Mouse (Mus musculus) limb, embryonic 14.5 days (tissue): ENCODE results near the gene Pcbp2. TPM values are rescaled to one million over a fixed set of nuclear protein-coding genes. Genes with fewer than 3 reads are reported as not detected.

ENCODE experiments used
- ATAC-seq: fragments of 200-750 bp; cut with Nextera tagmentation; 2 replicates; pipeline ENCODE4 v1.8.0; 2017; ENCODE audit warnings: low read depth, moderate number of reproducible peaks, moderate TSS enrichment; ENCODE audit not compliant: low FRiP score
- DNase-seq: peaks from one replicate; pipeline ENCODE4 v3.0.0-alpha.2; 2015; ENCODE audit warnings: low spot score
- H3K27ac ChIP-seq: fragments of 300-500 bp; sonication (generic); replicated peaks from 2 replicates; pipeline ENCODE4 v1.5.1; 2014; ENCODE audit warnings: low read depth, mild to moderate bottlenecking, low read length, moderate library complexity, mixed read lengths
- H3K27me3 ChIP-seq: fragments of 300-500 bp; sonication (generic); 2 replicates; pipeline ENCODE4 v1.6.1; 2014; ENCODE audit warnings: low read length, mixed read lengths; ENCODE audit not compliant: control insufficient read depth, insufficient read depth
- H3K36me3 ChIP-seq: fragments of 300-500 bp; sonication (generic); 2 replicates; pipeline ENCODE4 v1.6.1; 2014; ENCODE audit warnings: mild to moderate bottlenecking, low read length, moderate library complexity, mixed read lengths; ENCODE audit not compliant: control insufficient read depth, insufficient read depth
- H3K4me1 ChIP-seq: fragments of 300-500 bp; sonication (generic); 2 replicates; pipeline ENCODE4 v1.6.1; 2014; ENCODE audit warnings: antibody characterized with exemption, low read length, mixed read lengths; ENCODE audit not compliant: control insufficient read depth, insufficient read depth
- H3K4me2 ChIP-seq: fragments of 300-500 bp; sonication (generic); replicated peaks from 2 replicates; pipeline ENCODE4 v1.6.1; 2014; ENCODE audit warnings: low read depth, mild to moderate bottlenecking, low read length, moderate library complexity; ENCODE audit not compliant: severe bottlenecking
- H3K4me3 ChIP-seq: fragments of 300-500 bp; sonication (generic); replicated peaks from 2 replicates; pipeline ENCODE4 v1.5.1; 2014; ENCODE audit warnings: low read length
- H3K9ac ChIP-seq: fragments of 300-500 bp; sonication (generic); 2 replicates; pipeline ENCODE4 v1.6.1; 2014; ENCODE audit warnings: mild to moderate bottlenecking, low read depth, low read length, moderate library complexity; ENCODE audit not compliant: severe bottlenecking
- H3K9me3 ChIP-seq: fragments of 300-500 bp; sonication (generic); 2 replicates; pipeline ENCODE4 v1.6.1; 2016; ENCODE audit warnings: low read length; ENCODE audit not compliant: control insufficient read depth
- POLR2A ChIP-seq: fragments of 200-500 bp; IDR thresholded peaks from 2 replicates; pipeline ENCODE4 v1.8.0; 2012; ENCODE audit warnings: inconsistent platforms, mild to moderate bottlenecking, moderate library complexity, borderline replicate concordance; ENCODE audit not compliant: insufficient read depth, insufficient read length; ENCODE audit errors: extremely low read depth
- WGBS: fragments of 180-500 bp; shearing (Covaris S2); extraction: QIAGEN DNeasy Blood & Tissue Kit; methylation state at CpG from one replicate; pipeline ENCODE4 v1.1.7; 2014; 5-methylcytosine and 5-hydroxymethylcytosine counted together
- polyA plus RNA-seq, 2 experiments: library from polyadenylated mRNA; depleted of rRNA in 1 of 2; stranded (reverse) in 1 of 2; unstranded in 1 of 2; fragments of >200 nt; fragmentation: Nextera tagmentation in 1 of 2; extraction: Ambion mirVana in 1 of 2; gene quantifications; 2 replicates each; pipeline versions ENCODE4 v1.2.1 to v1.2.3; 2012 to 2014

Gene Pcbp2
- polyA plus RNA-seq, 2 experiments: 324 to 814 TPM

GRCm38 (mm10) chr15:102524892-102525485 is 54.6 kb downstream of the Pcbp2 start, which contains the start of gene Npff:
Npff (minus strand) TSS chr15:102524942.
- Histone ChIP-seq H3K27ac (no peak within 1 kb of the TSS), H3K36me3 (peaks cover 71% of the 10 kb centered on the region), H3K9ac (no peak within 1 kb of the TSS; the same call in 1 of the 2 replicates)

DNA sequence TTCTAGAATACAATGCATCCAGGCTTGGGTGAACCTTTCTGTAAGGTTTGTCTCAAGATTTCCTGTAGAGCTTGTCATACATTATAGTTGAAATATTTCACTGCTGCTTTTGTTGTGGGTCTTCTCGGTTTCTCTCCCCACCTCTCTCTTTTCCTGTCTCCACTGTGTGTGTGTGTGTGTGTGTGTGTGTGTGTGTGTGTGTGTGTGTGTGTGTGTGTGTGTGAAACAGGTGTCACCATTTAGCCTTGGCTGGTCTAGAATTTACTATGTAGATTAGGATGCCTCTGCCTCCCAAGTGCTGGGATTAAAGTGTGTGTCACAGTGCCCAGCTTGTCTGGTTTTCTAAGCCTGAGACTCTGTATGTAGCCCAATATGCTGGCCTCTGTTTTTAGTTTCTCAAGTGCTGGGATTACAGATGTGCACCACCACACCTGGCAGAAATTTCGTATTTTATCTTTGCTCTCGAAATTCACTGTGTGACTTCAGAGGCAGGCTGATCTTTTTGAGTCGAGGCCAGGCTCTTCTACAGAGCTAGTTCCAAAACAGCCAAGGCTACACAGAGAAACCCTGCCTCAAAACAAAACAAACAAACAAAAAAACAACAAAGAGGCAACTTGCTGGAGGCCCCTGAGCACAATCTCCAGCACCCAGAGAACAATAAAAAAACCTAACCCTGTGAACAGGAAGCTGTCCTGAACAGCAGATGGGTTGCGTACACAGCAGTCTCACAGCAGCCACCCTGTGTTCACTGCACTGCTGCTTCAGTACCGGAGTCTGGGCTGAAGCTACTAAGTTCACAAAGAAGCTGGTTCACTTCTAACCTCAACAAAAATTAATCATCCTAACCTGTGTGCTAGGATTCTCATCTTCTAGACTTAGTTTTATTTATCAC is 56.0 kb downstream of the Pcbp2 start:
- Histone ChIP-seq H3K4me3 (no peak overlapping the region), H3K4me1 (no peaks in the 10 kb centered on the region), H3K4me2 (no peak overlapping the region), H3K27me3 (no peaks in the 10 kb centered on the region), H3K27ac (no peak overlapping the region), H3K9me3 (no peaks in the 10 kb centered on the region), H3K36me3 (peaks cover 75% of the 10 kb centered on the region), H3K9ac (no peak overlapping the region)
- DNase-seq: no peak
- WGBS: 78% methylated on average over 6 of the region's 6 CpGs
- no peak for ATAC-seq
- TF ChIP-seq POLR2A: no peak

More at GRCm38 (mm10) chr15:102524892-102525485, 54.6 kb downstream of the Pcbp2 start, which contains the start of gene Npff:
- no peak for TF ChIP-seq POLR2A
- no peaks in the 10 kb centered on the region for H3K9me3 ChIP-seq
- no peak within 1 kb of the TSS for H3K4me3 ChIP-seq
- WGBS: 6% methylated on average over 3 of the region's 3 CpGs
- peak; percentile 53; the same call in 1 of the 2 replicates for ATAC-seq
- H3K4me2 ChIP-seq: no peak within 1 kb of the TSS
- H3K27me3 ChIP-seq: no peaks in the 10 kb centered on the region
- peak; percentile 85 for DNase-seq
- H3K4me1 ChIP-seq: no peaks in the 10 kb centered on the region

DNA sequence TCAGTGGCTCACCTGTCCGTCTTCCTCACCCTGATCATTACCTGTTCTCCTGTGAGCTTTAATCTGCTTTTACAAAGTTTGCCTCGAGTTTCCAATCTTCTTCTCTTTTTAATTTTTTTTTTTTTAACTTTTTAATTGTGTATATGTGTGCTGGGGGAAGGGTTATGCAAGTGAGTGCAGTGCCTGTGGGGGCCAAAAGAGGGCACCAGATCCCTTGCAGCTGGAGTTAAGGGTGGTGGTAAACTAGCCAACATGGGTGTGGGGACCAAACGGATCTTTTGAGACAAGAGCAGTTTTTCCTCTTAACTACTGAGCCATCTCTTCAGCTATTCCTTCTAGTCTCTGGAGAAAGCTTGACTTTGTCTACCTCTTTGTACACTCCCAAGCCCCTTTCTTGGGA is 57.6 kb downstream of the Pcbp2 start:
- DNase-seq (no peak), ATAC-seq (no peak)
- H3K27ac ChIP-seq: no peak overlapping the region
- H3K9ac ChIP-seq: no peak overlapping the region
- peaks cover 77% of the 10 kb centered on the region for H3K36me3 ChIP-seq
- no peaks in the 10 kb centered on the region for H3K4me1 ChIP-seq
- 75% methylated on average over 3 of the region's 3 CpGs for WGBS
- no peak overlapping the region for H3K4me3 ChIP-seq
- no peak overlapping the region for H3K4me2 ChIP-seq
- TF ChIP-seq POLR2A: no peak
- no peaks in the 10 kb centered on the region for H3K27me3 ChIP-seq
- no peaks in the 10 kb centered on the region for H3K9me3 ChIP-seq

DNA sequence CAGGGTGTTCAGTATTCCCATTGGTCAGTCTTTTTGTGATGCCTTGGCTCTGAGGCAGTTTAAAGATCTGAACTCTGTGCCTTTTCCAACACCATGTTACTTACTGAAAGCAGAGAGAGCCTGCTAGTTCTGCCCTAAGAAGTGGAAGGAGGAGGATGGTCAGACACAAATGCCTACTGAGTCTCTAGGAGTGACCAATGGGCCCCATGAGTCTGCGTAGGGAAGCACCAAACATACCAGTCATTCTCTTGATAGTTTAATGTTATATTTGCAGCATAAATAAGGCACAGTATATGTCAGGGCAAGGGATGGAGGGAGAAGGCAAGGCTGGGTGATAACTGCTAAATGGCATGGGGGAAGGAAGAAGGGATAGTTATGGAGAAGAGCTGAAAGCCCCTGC is 58.1 kb downstream of the Pcbp2 start:
- Histone ChIP-seq H3K27ac (no peak overlapping the region), H3K4me1 (no peaks in the 10 kb centered on the region), H3K4me3 (no peak overlapping the region), H3K9me3 (no peaks in the 10 kb centered on the region), H3K9ac (no peak overlapping the region), H3K27me3 (no peaks in the 10 kb centered on the region), H3K36me3 (peaks cover 81% of the 10 kb centered on the region), H3K4me2 (no peak overlapping the region)
- DNase-seq: no peak
- WGBS: 96% methylated on average over 1 of the region's 1 CpGs
- TF ChIP-seq POLR2A: no peak
- ATAC-seq: no peak

DNA sequence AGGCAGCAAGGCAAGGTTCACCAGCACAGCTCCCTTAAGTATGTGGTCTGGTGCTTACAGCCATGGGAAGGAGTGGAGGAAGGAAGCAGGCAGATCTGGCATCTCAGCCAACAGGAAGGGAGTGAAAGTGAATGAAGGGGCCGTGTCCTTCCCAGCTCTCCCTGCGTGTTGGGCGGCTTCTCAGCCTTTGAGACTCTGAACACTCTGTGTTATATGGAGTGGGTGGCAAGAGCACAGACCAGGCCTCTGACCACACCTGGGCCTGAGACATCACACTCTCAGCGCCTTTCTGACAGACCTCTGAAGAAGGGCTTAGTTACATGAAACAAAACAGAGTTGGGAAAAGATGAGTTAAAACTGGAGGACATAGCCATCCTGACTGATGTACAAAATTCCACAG is 60.2 kb downstream of the Pcbp2 start:
- DNase-seq: no peak
- WGBS: 90% methylated on average over 4 of the region's 4 CpGs

More for the DNA sequence above, 60.2 kb downstream of the Pcbp2 start:
- Histone ChIP-seq H3K27ac (no peak overlapping the region), H3K4me1 (no peaks in the 10 kb centered on the region), H3K36me3 (peaks cover 85% of the 10 kb centered on the region), H3K9ac (no peak overlapping the region), H3K9me3 (no peaks in the 10 kb centered on the region), H3K4me2 (no peak overlapping the region), H3K4me3 (no peak overlapping the region), H3K27me3 (no peaks in the 10 kb centered on the region)
- ATAC-seq: no peak
- TF ChIP-seq POLR2A: no peak
